Mouse (Mus musculus) heart, embryonic 14.5 days (tissue): ENCODE measurements around the gene Stra6. TPM values are rescaled to one million over a fixed set of nuclear protein-coding genes. Genes with fewer than 3 reads are reported as not detected.
A peak's percentile ranks its signal among the peaks of the same experiment; 100 is the strongest.

Experiments
- ATAC-seq: fragments of 200-750 bp; cut with Nextera tagmentation; 2 replicates; pipeline ENCODE4 v1.8.0; 2017; ENCODE audit warnings: low read depth, moderate TSS enrichment; ENCODE audit not compliant: insufficient number of reproducible peaks, insufficient read depth, low FRiP score
- H3K27ac ChIP-seq, 2 experiments: fragments of 200-500 bp in 1 of 2; fragments of 300-500 bp in 1 of 2; sonication (generic) in 1 of 2; replicated peaks in 1 of 2; 2 replicates each; pipeline ENCODE4 v1.5.1; 2012 to 2014; ENCODE audit warnings: low read depth in 2 of 2, low read length in 2 of 2, control low read depth in 1 of 2, mild to moderate bottlenecking in 1 of 2, mixed read lengths in 1 of 2; ENCODE audit not compliant: control insufficient read depth in 1 of 2, insufficient read depth in 1 of 2
- H3K27me3 ChIP-seq: fragments of 300-500 bp; sonication (generic); 2 replicates; pipeline ENCODE4 v1.6.1; 2014; ENCODE audit warnings: mild to moderate bottlenecking, low read length, control low read depth; ENCODE audit not compliant: control insufficient read depth, insufficient read depth
- H3K36me3 ChIP-seq: fragments of 300-500 bp; sonication (generic); 2 replicates; pipeline ENCODE4 v1.6.1; 2014; ENCODE audit warnings: mild to moderate bottlenecking, control low read depth, low read length, mixed read lengths; ENCODE audit not compliant: control insufficient read depth, insufficient read depth
- H3K4me1 ChIP-seq, 2 experiments: fragments of 200-500 bp in 1 of 2; fragments of 300-500 bp in 1 of 2; sonication (generic) in 1 of 2; 2 replicates each; pipeline ENCODE4 v1.6.1; 2012 to 2014; ENCODE audit warnings: low read length in 2 of 2, control low read depth in 1 of 2, mixed read lengths in 1 of 2; ENCODE audit not compliant: control insufficient read depth in 2 of 2, insufficient read depth in 2 of 2
- H3K4me2 ChIP-seq: fragments of 300-500 bp; sonication (generic); 2 replicates; pipeline ENCODE4 v1.6.1; 2014; ENCODE audit warnings: mild to moderate bottlenecking, low read length
- H3K4me3 ChIP-seq, 2 experiments: fragments of 200-500 bp in 1 of 2; fragments of 300-500 bp in 1 of 2; sonication (generic) in 1 of 2; 2 replicates each; pipeline ENCODE4 v1.5.1; 2012 to 2014; ENCODE audit warnings: low read length in 2 of 2, mild to moderate bottlenecking in 2 of 2, control low read depth in 1 of 2, low read depth in 1 of 2, moderate library complexity in 1 of 2; ENCODE audit not compliant: control insufficient read depth in 1 of 2, insufficient read depth in 1 of 2
- H3K9ac ChIP-seq: fragments of 300-500 bp; sonication (generic); 2 replicates; pipeline ENCODE4 v1.6.1; 2014; ENCODE audit warnings: mild to moderate bottlenecking, low read length
- H3K9me3 ChIP-seq: fragments of 300-500 bp; sonication (generic); 2 replicates; pipeline ENCODE4 v1.6.1; 2016; ENCODE audit warnings: low read length, control low read depth; ENCODE audit not compliant: control insufficient read depth
- WGBS: fragments of 180-500 bp; shearing (Covaris S2); extraction: QIAGEN DNeasy Blood & Tissue Kit; methylation state at CpG from one replicate; pipeline ENCODE4 v1.1.7; 2014; 5-methylcytosine and 5-hydroxymethylcytosine counted together
- polyA plus RNA-seq: library from polyadenylated mRNA; unstranded; fragments of >200 nt; fragmentation: Nextera tagmentation; extraction: Ambion mirVana; gene quantifications from 2 replicates; pipeline ENCODE4 v1.2.1, GENCODE M21; 2014

The Stra6 gene
- polyA plus RNA-seq, 1 experiment from 2014 or later, result 0.57 TPM

- Histone ChIP-seq H3K27me3 (peaks cover 16% of the 10 kb centered on the region; the same call in 1 of the 2 replicates), H3K9ac (no peak overlapping the region), H3K4me3 (no peak overlapping the region), H3K4me1 (peaks cover 0 to 3% of the 10 kb centered on the region in 2 experiments; a peak in 1 of 4 replicates), H3K9me3 (no peaks in the 10 kb centered on the region), H3K27ac (no peak overlapping the region), H3K36me3 (no peaks in the 10 kb centered on the region), H3K4me2 (no peak overlapping the region)
- no peak for ATAC-seq
- 22% methylated on average over 2 of the region's 2 CpGs for WGBS
These were observed 21.5 kb downstream of the Stra6 start for GRCm38 (mm10) chr9:58085074-58085473.

- ATAC-seq, result no peak
- H3K27me3 ChIP-seq, result peaks cover 16% of the 10 kb centered on the region; the same call in 1 of the 2 replicates
- peaks cover 0 to 3% of the 10 kb centered on the region in 2 experiments; a peak in 1 of 4 replicates for H3K4me1 ChIP-seq
- no peak overlapping the region for H3K9ac ChIP-seq
- no peaks in the 10 kb centered on the region for H3K36me3 ChIP-seq
- no peak overlapping the region for H3K4me3 ChIP-seq
- H3K4me2 ChIP-seq, result no peak overlapping the region
- H3K9me3 ChIP-seq, result no peaks in the 10 kb centered on the region
- no peak overlapping the region for H3K27ac ChIP-seq
- WGBS, result 44% methylated on average over 9 of the region's 9 CpGs
These were observed 22.6 kb downstream of the Stra6 start for GRCm38 (mm10) chr9:58086203-58086602.

DNA sequence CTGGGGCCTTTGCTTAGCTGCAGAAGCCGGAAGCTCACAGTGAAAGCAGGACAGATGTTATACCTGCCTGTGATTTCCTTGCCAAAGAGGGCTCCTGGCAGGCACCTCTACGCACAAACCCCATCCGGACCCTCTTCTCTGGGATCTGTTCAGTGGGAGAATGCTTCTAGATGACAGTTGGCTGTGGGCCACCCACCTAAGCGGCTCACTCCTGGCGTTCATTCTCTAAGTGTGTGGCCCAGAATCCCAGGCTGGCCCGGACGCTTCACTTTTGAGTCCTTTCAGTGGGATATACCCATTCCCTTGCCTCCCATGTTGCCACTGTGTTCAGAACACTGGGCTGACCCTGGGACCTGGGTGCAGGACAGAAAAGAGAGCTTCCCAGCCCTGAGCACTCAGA, 23.3 kb downstream of the Stra6 start:
- no peaks in the 10 kb centered on the region for H3K36me3 ChIP-seq
- WGBS, result 68% methylated on average over 7 of the region's 7 CpGs
- no peak overlapping the region for H3K4me3 ChIP-seq
- ATAC-seq, result no peak
- no peak overlapping the region for H3K9ac ChIP-seq
- H3K9me3 ChIP-seq, result no peaks in the 10 kb centered on the region
- no peak overlapping the region for H3K4me2 ChIP-seq
- H3K4me1 ChIP-seq, result peaks cover 0 to 3% of the 10 kb centered on the region in 2 experiments; a peak in 1 of 4 replicates
- H3K27me3 ChIP-seq, result peaks cover 12% of the 10 kb centered on the region; the same call in 1 of the 2 replicates
- no peak overlapping the region for H3K27ac ChIP-seq

DNA sequence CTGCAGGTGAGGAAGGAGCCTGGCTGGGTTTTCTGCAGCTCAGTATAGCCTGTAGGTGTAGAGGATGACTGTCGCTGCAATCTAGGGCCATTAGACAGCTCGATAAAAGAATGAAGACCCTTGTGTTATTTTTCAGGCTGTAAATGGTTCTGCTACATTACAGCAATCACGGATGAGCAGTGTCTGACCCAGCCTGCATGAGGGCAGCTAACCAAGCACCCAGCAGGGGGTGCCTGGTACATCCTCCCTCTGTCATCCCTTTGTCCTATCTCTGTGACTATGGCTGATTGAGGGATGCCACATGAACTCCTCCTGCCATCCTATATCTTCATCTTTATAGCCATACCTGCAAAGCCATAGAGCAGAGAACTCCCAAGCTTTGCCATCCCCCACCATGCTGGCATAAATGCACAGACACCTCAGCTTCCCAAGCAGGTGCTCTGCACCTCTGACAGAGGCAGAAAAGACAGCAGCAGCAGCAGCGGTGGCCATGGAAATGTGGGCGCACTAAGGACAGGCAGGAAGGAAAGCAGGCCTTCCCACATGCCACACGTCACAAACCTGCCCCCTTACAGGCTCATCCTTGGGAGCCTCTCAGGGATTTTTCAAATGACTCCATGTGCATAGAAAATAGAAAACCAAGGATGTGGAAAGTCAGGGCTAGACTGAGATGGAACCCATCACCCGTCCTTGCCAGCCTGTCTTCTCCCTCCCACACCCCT, 23.9 kb downstream of the Stra6 start:
- H3K4me1 ChIP-seq, result peaks cover 0 to 3% of the 10 kb centered on the region in 2 experiments; a peak in 1 of 4 replicates
- H3K9ac ChIP-seq, result no peak overlapping the region
- no peak overlapping the region for H3K4me3 ChIP-seq
- WGBS, result 62% methylated on average over 7 of the region's 7 CpGs
- no peak overlapping the region for H3K4me2 ChIP-seq
- H3K27ac ChIP-seq, result no peak overlapping the region
- peaks cover 12% of the 10 kb centered on the region; the same call in 1 of the 2 replicates for H3K27me3 ChIP-seq
- no peak for ATAC-seq
- H3K36me3 ChIP-seq, result no peaks in the 10 kb centered on the region
- no peaks in the 10 kb centered on the region for H3K9me3 ChIP-seq

DNA sequence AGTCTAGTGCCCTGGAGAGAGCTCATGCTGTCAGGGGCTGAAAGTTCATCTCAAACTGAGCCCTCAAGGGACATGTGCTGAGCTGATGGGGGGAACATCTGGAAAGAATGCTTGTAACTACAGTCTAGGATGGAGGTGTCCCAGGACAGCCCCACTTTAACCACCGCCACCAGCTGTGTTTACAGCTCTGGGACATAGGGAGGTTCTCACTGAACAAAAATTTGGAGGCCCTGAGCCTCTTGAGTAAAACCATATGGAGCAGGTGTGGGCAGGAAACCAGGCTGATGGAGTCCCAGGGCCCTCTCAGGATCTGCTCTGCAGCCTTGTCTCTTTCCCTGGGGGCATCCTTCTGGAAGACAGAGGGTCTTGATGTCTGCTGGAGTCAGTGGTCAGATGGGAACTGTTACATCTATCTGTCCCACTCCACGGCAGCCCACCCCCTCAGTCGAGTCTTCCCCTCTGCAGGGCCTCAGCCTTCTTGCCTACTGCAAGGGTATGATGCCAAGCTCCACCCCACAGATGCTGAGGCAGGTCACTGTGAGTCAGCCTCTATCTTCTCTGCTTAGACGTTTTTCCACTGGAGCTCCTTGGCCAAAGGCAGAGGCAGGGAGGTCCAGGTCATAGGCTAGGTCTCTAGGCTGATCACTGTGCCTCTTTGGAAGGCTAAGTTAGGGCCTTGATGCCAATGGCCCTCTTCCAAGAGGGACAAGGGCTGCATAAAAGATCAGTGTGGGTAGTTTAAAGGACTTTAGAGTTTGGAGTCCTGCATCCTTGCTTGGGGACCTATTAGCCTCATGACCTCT, 28.2 kb downstream of the Stra6 start:
- H3K9ac ChIP-seq, result no peak overlapping the region
- H3K4me1 ChIP-seq, result 0 out of 4 replicates have a peak, but pooled peaks cover 0 to 2% of the 10 kb centered on the region in 2 experiments
- peaks cover 5% of the 10 kb centered on the region for H3K27me3 ChIP-seq
- no peaks in the 10 kb centered on the region for H3K9me3 ChIP-seq
- H3K4me2 ChIP-seq, result no peak overlapping the region
- no peak for ATAC-seq
- no peak overlapping the region for H3K4me3 ChIP-seq
- WGBS, result 41% methylated on average over 4 of the region's 4 CpGs
- no peak overlapping the region for H3K27ac ChIP-seq
- no peaks in the 10 kb centered on the region for H3K36me3 ChIP-seq

- WGBS, result 67% methylated on average over 7 of the region's 7 CpGs
- Histone ChIP-seq H3K9me3 (no peaks in the 10 kb centered on the region), H3K4me1 (0 out of 4 replicates have a peak, but pooled peaks cover 0 to 2% of the 10 kb centered on the region in 2 experiments), H3K27me3 (peaks cover 9% of the 10 kb centered on the region; the same call in 1 of the 2 replicates), H3K4me2 (no peak overlapping the region), H3K36me3 (no peaks in the 10 kb centered on the region), H3K9ac (no peak overlapping the region), H3K27ac (no peak overlapping the region), H3K4me3 (no peak overlapping the region)
- 0 out of 2 replicates have a peak, but pooled peaks have one; percentile 19 for ATAC-seq
These were observed 29.1 kb downstream of the Stra6 start for GRCm38 (mm10) chr9:58092581-58093269.

- Histone ChIP-seq H3K9me3 (no peaks in the 10 kb centered on the region), H3K9ac (no peak overlapping the region), H3K4me2 (no peak overlapping the region), H3K4me3 (no peak overlapping the region), H3K27me3 (peaks cover 8% of the 10 kb centered on the region; the same call in 1 of the 2 replicates), H3K36me3 (no peaks in the 10 kb centered on the region), H3K4me1 (0 out of 4 replicates have a peak, but pooled peaks cover 0 to 2% of the 10 kb centered on the region in 2 experiments), H3K27ac (no peak overlapping the region)
- ATAC-seq, result no peak
- 69% methylated on average over 3 of the region's 3 CpGs for WGBS
These were observed 30.2 kb downstream of the Stra6 start for GRCm38 (mm10) chr9:58093776-58094175.
